Mouse (Mus musculus): ENCODE results near the gene Grk6.

GRCm38 (mm10) chr13:55479929-55480328, 35.1 kb downstream of the Grk6 start:
- TF ChIP-seq POLR2A (IDR thresholded peaks at IDR 0.05; ENCODE audit: extremely low read depth, insufficient read depth, low read length) (no peak), CTCF (IDR thresholded peaks at IDR 0.05; ENCODE audit: extremely low read depth, insufficient read depth, low read length) (no peak)

Data from cortical plate, adult 2 months (tissue).